Mouse (Mus musculus) heart, postnatal 0 days (tissue): Measurements from ENCODE around the gene Ehd1. TPM values are rescaled to one million over a fixed set of nuclear protein-coding genes. Genes with fewer than 3 reads are reported as not detected.

ENCODE experiments used
- ATAC-seq: fragments of 200-750 bp; cut with Nextera tagmentation; 2 replicates; pipeline ENCODE4 v1.8.0; 2017; ENCODE audit warnings: low read depth, moderate number of reproducible peaks, moderate library complexity; ENCODE audit not compliant: insufficient read depth
- DNase-seq: peaks from one replicate; pipeline ENCODE4 v3.0.0-alpha.2; 2016; ENCODE audit warnings: low spot score
- H3K27ac ChIP-seq: fragments of 300-500 bp; sonication (generic); 2 replicates; pipeline ENCODE4 v1.5.1; 2014; ENCODE audit warnings: low read depth, mild to moderate bottlenecking
- H3K27me3 ChIP-seq: fragments of 300-500 bp; sonication (generic); 2 replicates; pipeline ENCODE4 v1.6.1; 2014; ENCODE audit warnings: low read length, mixed read lengths; ENCODE audit not compliant: control insufficient read depth, insufficient read depth
- H3K36me3 ChIP-seq: fragments of 300-500 bp; sonication (generic); replicated peaks from 2 replicates; pipeline ENCODE4 v1.6.1; 2014; ENCODE audit warnings: low read length, mixed read lengths; ENCODE audit not compliant: control insufficient read depth, insufficient read depth
- H3K4me1 ChIP-seq: fragments of 300-500 bp; sonication (generic); 2 replicates; pipeline ENCODE4 v1.6.1; 2014; ENCODE audit warnings: antibody characterized with exemption; ENCODE audit not compliant: control insufficient read depth, insufficient read depth
- H3K4me2 ChIP-seq: fragments of 300-500 bp; sonication (generic); 2 replicates; pipeline ENCODE4 v1.6.1; 2014; ENCODE audit warnings: low read depth, mild to moderate bottlenecking, low read length, moderate library complexity
- H3K4me3 ChIP-seq: fragments of 300-500 bp; sonication (generic); 2 replicates; pipeline ENCODE4 v1.5.1; 2014; ENCODE audit warnings: low read depth, low read length
- H3K9ac ChIP-seq: fragments of 300-500 bp; sonication (generic); replicated peaks from 2 replicates; pipeline ENCODE4 v1.6.1; 2014; ENCODE audit warnings: low read depth, low read length, mixed read lengths
- H3K9me3 ChIP-seq: fragments of 300-500 bp; sonication (generic); replicated peaks from 2 replicates; pipeline ENCODE4 v1.6.1; 2016; ENCODE audit warnings: low read length; ENCODE audit not compliant: control insufficient read depth
- CTCF ChIP-seq: IDR thresholded peaks from 2 replicates; pipeline ENCODE4 v1.5.1; 2016; ENCODE audit warnings: antibody characterized with exemption, control low read depth, low read depth
- EP300 ChIP-seq: IDR thresholded peaks from 2 replicates; pipeline ENCODE4 v1.6.1; 2016; ENCODE audit warnings: antibody characterized with exemption, low read depth
- WGBS: fragments of 180-500 bp; shearing (Covaris S2); extraction: QIAGEN DNeasy Blood & Tissue Kit; methylation state at CpG from one replicate; pipeline ENCODE4 v1.1.7; 2014; 5-methylcytosine and 5-hydroxymethylcytosine counted together
- polyA plus RNA-seq: library from polyadenylated mRNA; unstranded; fragments of >200 nt; fragmentation: Nextera tagmentation; extraction: Ambion mirVana; gene quantifications from 2 replicates; pipeline ENCODE4 v1.2.1, GENCODE M21; 2015
- total RNA-seq: library from RNA; depleted of rRNA; stranded (reverse); fragments of >200 nt; gene quantifications from 2 replicates; pipeline ENCODE4 v1.2.3, GENCODE M21; 2014; ENCODE audit warnings: low replicate concordance

Gene Ehd1
- total and polyA plus RNA-seq, 2 experiments from 2014 or later = 60.3 to 127 TPM

DNA sequence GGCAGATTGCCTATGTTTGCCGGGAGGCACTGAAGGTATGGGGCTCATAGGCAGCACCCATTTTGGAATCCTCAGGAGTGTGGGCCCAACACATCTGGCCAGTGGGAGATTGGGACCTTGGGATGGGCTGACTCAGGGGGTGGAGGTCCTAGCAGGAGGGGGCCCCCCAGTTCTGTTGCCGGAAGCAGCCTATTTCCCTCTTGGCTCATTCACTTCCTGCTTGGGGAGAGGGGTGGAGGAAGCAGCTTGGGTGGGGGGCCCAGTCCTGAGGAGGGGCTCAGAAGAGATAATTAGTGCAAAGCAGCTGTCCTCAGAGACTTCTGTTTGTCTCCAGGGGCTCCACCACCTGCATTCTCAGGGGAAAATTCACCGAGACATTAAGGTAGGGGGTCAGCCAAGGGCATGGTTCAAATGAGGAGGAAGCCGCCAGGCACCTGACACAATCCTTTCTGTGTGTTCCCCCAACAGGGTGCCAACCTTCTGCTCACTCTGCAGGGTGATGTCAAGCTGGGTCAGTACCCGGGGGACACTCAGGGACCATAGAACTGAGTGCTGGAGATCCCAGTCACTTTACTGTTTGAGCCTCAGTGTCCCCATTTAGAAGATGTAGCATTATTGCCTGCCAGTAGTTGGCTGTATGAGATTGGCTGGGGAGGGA, 65.9 kb downstream of the Ehd1 start:
- Histone ChIP-seq H3K4me2 (peak overlapping the region; percentile 89), H3K27ac (no peak overlapping the region), H3K9me3 (no peaks in the 10 kb centered on the region), H3K27me3 (no peaks in the 10 kb centered on the region), H3K9ac (no peak overlapping the region; the same call in 1 of the 2 replicates), H3K4me3 (peak overlapping the region; percentile 75), H3K4me1 (0 out of 2 replicates have a peak, but pooled peaks cover 4% of the 10 kb centered on the region), H3K36me3 (peaks cover 59% of the 10 kb centered on the region)
- ATAC-seq (no peak), DNase-seq (no peak)
- TF ChIP-seq EP300 = no peak
- WGBS = 63% methylated on average over 5 of the region's 5 CpGs

DNA sequence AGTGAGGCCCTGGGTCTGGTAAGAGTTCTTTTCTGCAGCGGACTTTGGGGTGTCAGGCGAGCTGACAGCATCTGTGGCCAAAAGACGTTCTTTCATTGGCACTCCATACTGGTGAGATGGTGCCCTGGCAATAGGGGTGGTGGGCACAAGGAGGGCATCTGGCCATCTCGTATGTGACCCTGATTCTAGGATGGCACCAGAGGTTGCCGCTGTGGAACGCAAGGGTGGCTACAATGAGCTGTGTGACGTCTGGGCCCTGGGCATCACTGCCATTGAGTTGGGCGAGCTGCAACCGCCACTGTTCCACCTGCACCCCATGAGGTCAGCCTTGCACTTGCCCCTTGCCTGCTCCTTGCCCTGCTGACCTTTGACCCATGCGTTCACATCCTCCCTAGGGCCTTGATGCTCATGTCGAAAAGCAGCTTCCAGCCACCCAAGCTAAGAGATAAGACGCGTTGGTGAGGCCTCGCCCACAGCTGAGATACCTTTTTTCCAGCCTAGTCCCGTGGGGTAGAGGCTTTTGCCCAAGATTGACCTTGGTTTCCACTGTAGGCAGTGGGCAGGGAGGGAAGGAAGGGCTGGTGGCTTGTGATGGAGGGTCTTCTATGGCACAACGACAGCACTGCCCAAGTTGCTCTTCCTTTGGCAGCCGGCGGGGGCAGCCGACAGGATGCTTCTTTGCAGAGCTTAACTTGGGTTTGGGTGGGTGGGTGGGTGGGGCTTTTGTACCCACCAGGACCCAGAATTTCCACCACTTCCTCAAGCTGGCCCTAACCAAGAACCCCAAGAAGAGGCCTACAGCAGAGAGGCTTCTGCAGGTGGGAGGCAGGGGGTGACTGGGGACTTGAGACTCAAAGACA, 66.8 kb downstream of the Ehd1 start:
- no peak for DNase-seq
- no peak for TF ChIP-seq EP300
- no peak for TF ChIP-seq CTCF
- no peak overlapping the region for H3K4me3 ChIP-seq

DNA sequence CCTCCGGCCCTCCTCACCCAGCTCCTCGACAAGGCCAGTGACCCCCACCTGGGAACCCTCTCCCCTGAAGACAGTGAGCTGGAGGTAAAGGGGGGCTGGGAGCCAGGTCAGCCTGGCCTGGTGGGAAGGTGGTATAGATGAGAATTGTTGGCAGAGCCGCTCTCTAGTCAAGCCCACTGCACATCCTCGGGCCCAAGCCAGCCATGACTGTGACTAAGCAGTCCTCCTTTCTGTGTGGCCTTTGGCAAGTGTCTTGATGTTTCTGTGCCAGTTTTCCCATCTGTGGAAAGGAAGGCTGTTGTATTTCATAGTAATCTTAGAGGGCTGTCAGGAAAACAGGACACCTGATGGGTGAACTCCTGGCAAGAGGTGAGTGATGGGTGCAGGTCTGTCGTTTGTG, 67.5 kb downstream of the Ehd1 start:
- WGBS = 82% methylated on average over 5 of the region's 5 CpGs
- no peaks in the 10 kb centered on the region for H3K9me3 ChIP-seq
- H3K9ac ChIP-seq = no peak overlapping the region
- no peak overlapping the region for H3K4me3 ChIP-seq
- 0 out of 2 replicates have a peak, but pooled peaks cover 4% of the 10 kb centered on the region for H3K4me1 ChIP-seq
- no peak for ATAC-seq
- H3K27ac ChIP-seq = no peak overlapping the region
- peaks cover 43% of the 10 kb centered on the region for H3K36me3 ChIP-seq
- no peaks in the 10 kb centered on the region for H3K27me3 ChIP-seq
- TF ChIP-seq EP300 (no peak), CTCF (no peak)
- DNase-seq = no peak
- H3K4me2 ChIP-seq = no peak overlapping the region

More for the DNA sequence above, 66.8 kb downstream of the Ehd1 start:
- Histone ChIP-seq H3K4me1 (0 out of 2 replicates have a peak, but pooled peaks cover 4% of the 10 kb centered on the region), H3K4me2 (0 out of 2 replicates have a peak overlapping the region, but pooled peaks have one; percentile 89), H3K27me3 (no peaks in the 10 kb centered on the region), H3K36me3 (peaks cover 50% of the 10 kb centered on the region), H3K9ac (no peak overlapping the region), H3K27ac (no peak overlapping the region), H3K9me3 (no peaks in the 10 kb centered on the region)
- WGBS = 74% methylated on average over 19 of the region's 19 CpGs
- ATAC-seq = no peak

DNA sequence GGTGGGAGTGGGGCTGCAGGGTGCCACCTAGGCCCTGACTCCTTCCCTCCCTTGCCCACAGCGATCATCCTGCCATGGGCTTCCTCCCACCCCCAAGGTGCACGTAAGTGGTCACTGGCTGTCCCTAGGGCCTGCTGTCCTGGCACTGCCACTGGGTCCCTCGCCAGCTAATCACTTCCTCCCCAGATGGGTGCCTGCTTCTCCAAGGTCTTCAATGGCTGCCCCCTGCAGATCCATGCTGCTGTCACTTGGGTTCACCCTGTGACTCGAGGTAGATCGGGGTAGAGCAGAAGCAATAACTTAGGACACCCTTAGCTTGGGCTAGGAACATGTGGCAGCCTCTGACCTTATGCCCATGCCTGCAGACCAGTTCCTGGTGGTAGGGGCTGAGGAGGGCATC, 69.5 kb downstream of the Ehd1 start:
- H3K4me2 ChIP-seq = no peak overlapping the region
- no peaks in the 10 kb centered on the region for H3K4me1 ChIP-seq
- H3K9ac ChIP-seq = no peak overlapping the region
- H3K4me3 ChIP-seq = no peak overlapping the region
- ATAC-seq (no peak), DNase-seq (no peak)
- H3K27ac ChIP-seq = no peak overlapping the region
- WGBS = 89% methylated on average over 5 of the region's 5 CpGs
- TF ChIP-seq EP300 (no peak), CTCF (no peak)
- H3K9me3 ChIP-seq = no peaks in the 10 kb centered on the region
- H3K36me3 ChIP-seq = peaks cover 34% of the 10 kb centered on the region
- no peaks in the 10 kb centered on the region for H3K27me3 ChIP-seq

DNA sequence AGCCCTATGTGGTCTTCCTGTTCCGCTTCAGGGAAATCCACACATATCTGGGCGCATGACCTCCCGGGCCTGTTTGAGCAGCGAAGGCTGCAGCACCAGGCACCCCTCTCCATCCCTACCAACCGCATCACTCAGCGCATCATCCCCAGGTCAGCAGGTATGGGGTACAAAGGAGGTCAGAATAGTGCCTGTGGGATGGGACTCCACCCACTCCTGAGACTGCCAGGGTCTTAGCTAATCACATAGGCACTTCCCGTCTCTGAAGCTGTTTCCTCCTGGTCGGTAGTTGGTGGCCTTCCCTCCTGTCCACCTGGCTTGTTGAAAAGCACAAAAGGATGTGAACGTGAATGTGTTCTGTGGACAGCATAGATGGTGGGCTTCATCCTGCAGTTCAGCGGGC, 70.1 kb downstream of the Ehd1 start:
- DNase-seq = no peak
- TF ChIP-seq CTCF (no peak), EP300 (no peak)
- H3K4me2 ChIP-seq = no peak overlapping the region
- H3K9me3 ChIP-seq = no peaks in the 10 kb centered on the region
- no peak overlapping the region for H3K27ac ChIP-seq
- WGBS = 78% methylated on average over 10 of the region's 10 CpGs
- no peaks in the 10 kb centered on the region for H3K4me1 ChIP-seq
- H3K36me3 ChIP-seq = peaks cover 34% of the 10 kb centered on the region
- H3K9ac ChIP-seq = no peak overlapping the region
- no peak for ATAC-seq
- no peaks in the 10 kb centered on the region for H3K27me3 ChIP-seq
- H3K4me3 ChIP-seq = no peak overlapping the region
